Mouse (Mus musculus): ENCODE data around the gene Ap2a2. TPM values are rescaled to one million over a fixed set of nuclear protein-coding genes. Genes with fewer than 3 reads are reported as not detected.
A peak's percentile ranks its signal among the peaks of the same experiment; 100 is the strongest.

Ap2a2 gene
- polyA plus RNA-seq, 1 experiment from 2014 or later, result 30.8 TPM

- 0 out of 2 replicates have a peak overlapping the region, but pooled peaks have one; percentile 8 for H3K27ac ChIP-seq (replicated peaks)
- H3K4me3 ChIP-seq (ENCODE audit: low read depth, low read length), result no peak overlapping the region
- no peaks in the 10 kb centered on the region for H3K9me3 ChIP-seq (ENCODE audit: control insufficient read depth, low read length)
- H3K9ac ChIP-seq (ENCODE audit: low read length), result no peak overlapping the region
- DNase-seq (ENCODE audit: low spot score), result peak; percentile 63
- H3K36me3 ChIP-seq (ENCODE audit: control insufficient read depth, insufficient read depth, low read length), result peaks cover 20% of the 10 kb centered on the region
- H3K4me2 ChIP-seq (replicated peaks; ENCODE audit: low read depth), result no peak overlapping the region
- TF ChIP-seq EP300 (optimal IDR thresholded peaks at IDR 0.05) (no peak), CTCF (IDR thresholded peaks at IDR 0.05; ENCODE audit: low read depth) (no peak)
- peak; percentile 60; the same call in 1 of the 2 replicates for ATAC-seq (ENCODE audit: low FRiP score, low TSS enrichment)
- whole genome bisulfite sequencing, result 63% methylated on average over 11 of the region's 11 CpGs
- no peaks in the 10 kb centered on the region for H3K4me1 ChIP-seq (replicated peaks; ENCODE audit: control insufficient read depth, insufficient read depth)
- H3K27me3 ChIP-seq (ENCODE audit: control insufficient read depth, insufficient read depth, low read length), result no peaks in the 10 kb centered on the region
Observed at GRCm38 (mm10) chr7:141609719-141610514, 47.9 kb downstream of the Ap2a2 start.

- Histone ChIP-seq H3K9me3 (ENCODE audit: control insufficient read depth, low read length) (no peaks in the 10 kb centered on the region), H3K4me1 (replicated peaks; ENCODE audit: control insufficient read depth, insufficient read depth) (no peaks in the 10 kb centered on the region), H3K36me3 (ENCODE audit: control insufficient read depth, insufficient read depth, low read length) (peaks cover 15% of the 10 kb centered on the region), H3K4me3 (ENCODE audit: low read depth, low read length) (no peak overlapping the region), H3K9ac (ENCODE audit: low read length) (no peak overlapping the region), H3K4me2 (replicated peaks; ENCODE audit: low read depth) (no peak overlapping the region), H3K27ac (replicated peaks) (peak overlapping the region; percentile 19; the same call in 1 of the 2 replicates), H3K27me3 (ENCODE audit: control insufficient read depth, insufficient read depth, low read length) (no peaks in the 10 kb centered on the region)
- TF ChIP-seq CTCF (IDR thresholded peaks at IDR 0.05; ENCODE audit: low read depth) (no peak), EP300 (optimal IDR thresholded peaks at IDR 0.05) (no peak)
- 49% methylated on average over 8 of the region's 8 CpGs for WGBS
- ATAC-seq (ENCODE audit: low FRiP score, low TSS enrichment) (0 out of 2 replicates have a peak, but pooled peaks have one; percentile 19), DNase-seq (ENCODE audit: low spot score) (no peak)
Observed at GRCm38 (mm10) chr7:141611711-141612370, 49.9 kb downstream of the Ap2a2 start.

GRCm38 (mm10) chr7:141612371-141612760 lies 50.4 kb downstream of the Ap2a2 start:
- no peak for TF ChIP-seq EP300 (optimal IDR thresholded peaks at IDR 0.05)
- no peak for TF ChIP-seq CTCF (IDR thresholded peaks at IDR 0.05; ENCODE audit: low read depth)
- Histone ChIP-seq H3K9ac (ENCODE audit: low read length) (no peak overlapping the region), H3K27me3 (ENCODE audit: control insufficient read depth, insufficient read depth, low read length) (no peaks in the 10 kb centered on the region), H3K4me3 (ENCODE audit: low read depth, low read length) (no peak overlapping the region), H3K4me2 (replicated peaks; ENCODE audit: low read depth) (no peak overlapping the region), H3K4me1 (replicated peaks; ENCODE audit: control insufficient read depth, insufficient read depth) (no peaks in the 10 kb centered on the region), H3K27ac (replicated peaks) (peak overlapping the region; percentile 67), H3K36me3 (ENCODE audit: control insufficient read depth, insufficient read depth, low read length) (peaks cover 15% of the 10 kb centered on the region), H3K9me3 (ENCODE audit: control insufficient read depth, low read length) (no peaks in the 10 kb centered on the region)
- no peak for ATAC-seq (ENCODE audit: low FRiP score, low TSS enrichment)
- no peak for DNase-seq (ENCODE audit: low spot score)
- 78% methylated on average over 18 of the region's 18 CpGs for WGBS

DNA sequence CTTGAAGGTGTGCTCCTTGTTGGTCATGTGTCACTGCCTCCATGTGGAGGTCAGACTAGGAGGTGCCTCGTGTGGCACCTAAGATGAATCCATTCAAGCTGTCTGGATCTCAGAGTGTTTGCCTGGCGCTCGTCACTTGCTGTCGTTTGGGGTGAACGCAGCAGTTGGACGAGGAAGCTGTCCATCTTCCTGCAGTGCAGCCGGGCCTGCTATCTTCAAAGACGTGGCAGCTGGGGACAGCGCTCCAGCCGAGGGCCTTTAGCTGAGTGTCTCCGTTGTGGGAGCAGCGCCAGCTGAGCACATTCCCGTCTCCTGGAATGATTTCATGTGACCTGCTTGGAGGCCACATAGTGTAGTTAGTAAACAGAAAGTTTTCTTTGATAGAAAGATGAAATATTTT lies 50.8 kb downstream of the Ap2a2 start:
- Histone ChIP-seq H3K27ac (replicated peaks) (peak overlapping the region; percentile 67), H3K4me3 (ENCODE audit: low read depth, low read length) (no peak overlapping the region), H3K4me1 (replicated peaks; ENCODE audit: control insufficient read depth, insufficient read depth) (no peaks in the 10 kb centered on the region), H3K4me2 (replicated peaks; ENCODE audit: low read depth) (no peak overlapping the region), H3K9ac (ENCODE audit: low read length) (no peak overlapping the region), H3K36me3 (ENCODE audit: control insufficient read depth, insufficient read depth, low read length) (peaks cover 15% of the 10 kb centered on the region), H3K9me3 (ENCODE audit: control insufficient read depth, low read length) (no peaks in the 10 kb centered on the region), H3K27me3 (ENCODE audit: control insufficient read depth, insufficient read depth, low read length) (no peaks in the 10 kb centered on the region)
- whole genome bisulfite sequencing, result 63% methylated on average over 13 of the region's 13 CpGs
- ATAC-seq (ENCODE audit: low FRiP score, low TSS enrichment), result no peak
- TF ChIP-seq CTCF (IDR thresholded peaks at IDR 0.05; ENCODE audit: low read depth) (no peak), EP300 (optimal IDR thresholded peaks at IDR 0.05) (no peak)
- DNase-seq (ENCODE audit: low spot score), result no peak

GRCm38 (mm10) chr7:141614329-141614832 lies 52.4 kb downstream of the Ap2a2 start:
- Histone ChIP-seq H3K4me2 (replicated peaks; ENCODE audit: low read depth) (no peak overlapping the region), H3K36me3 (ENCODE audit: control insufficient read depth, insufficient read depth, low read length) (peaks cover 15% of the 10 kb centered on the region), H3K27me3 (ENCODE audit: control insufficient read depth, insufficient read depth, low read length) (no peaks in the 10 kb centered on the region), H3K4me3 (ENCODE audit: low read depth, low read length) (no peak overlapping the region), H3K4me1 (replicated peaks; ENCODE audit: control insufficient read depth, insufficient read depth) (no peaks in the 10 kb centered on the region), H3K9me3 (ENCODE audit: control insufficient read depth, low read length) (no peaks in the 10 kb centered on the region), H3K9ac (ENCODE audit: low read length) (no peak overlapping the region), H3K27ac (replicated peaks) (no peak overlapping the region)
- DNase-seq (ENCODE audit: low spot score), result no peak
- 72% methylated on average over 5 of the region's 5 CpGs for WGBS
- TF ChIP-seq CTCF (IDR thresholded peaks at IDR 0.05; ENCODE audit: low read depth) (no peak), EP300 (optimal IDR thresholded peaks at IDR 0.05) (no peak)
- ATAC-seq (ENCODE audit: low FRiP score, low TSS enrichment), result no peak
